Mouse (Mus musculus) bone marrow macrophage, adult 2 months (primary cell): ENCODE measurements around the gene Trim31. TPM values are rescaled to one million over a fixed set of nuclear protein-coding genes. Genes with fewer than 3 reads are reported as not detected.
"Not testable (repeated sequence)": the region's sequence is repeated elsewhere in the genome, so short reads cannot be mapped to it uniquely, and the experiment has no call there.

Experiments used
- H3K27ac ChIP-seq: 2 replicates; pipeline ENCODE4 v1.5.1; 2012; ENCODE audit warnings: low read depth, low read length; ENCODE audit not compliant: insufficient read depth
- H3K4me1 ChIP-seq: 2 replicates; pipeline ENCODE4 v1.6.1; 2012; ENCODE audit warnings: low read length; ENCODE audit not compliant: control insufficient read depth, insufficient read depth
- H3K4me3 ChIP-seq: 2 replicates; pipeline ENCODE4 v1.5.1; 2012; ENCODE audit warnings: mild to moderate bottlenecking, low read length, moderate library complexity; ENCODE audit not compliant: insufficient read depth
- CTCF ChIP-seq: IDR thresholded peaks from 2 replicates; pipeline ENCODE4 v1.5.1; 2012; ENCODE audit warnings: low read depth, mild to moderate bottlenecking, low read length, moderate library complexity
- POLR2A ChIP-seq: IDR thresholded peaks from 2 replicates; pipeline ENCODE4 v1.6.1; 2012; ENCODE audit warnings: mild to moderate bottlenecking, low read depth, low read length, borderline replicate concordance
- polyA plus RNA-seq: library from polyadenylated mRNA; stranded (reverse); fragments of >200 nt; gene quantifications from 2 replicates; pipeline ENCODE4 v1.2.4, GENCODE M21; 2012; ENCODE audit not compliant: missing spikeins, insufficient read depth, insufficient read length

The Trim31 gene
- polyA plus RNA-seq, 1 experiment, result not detected

DNA sequence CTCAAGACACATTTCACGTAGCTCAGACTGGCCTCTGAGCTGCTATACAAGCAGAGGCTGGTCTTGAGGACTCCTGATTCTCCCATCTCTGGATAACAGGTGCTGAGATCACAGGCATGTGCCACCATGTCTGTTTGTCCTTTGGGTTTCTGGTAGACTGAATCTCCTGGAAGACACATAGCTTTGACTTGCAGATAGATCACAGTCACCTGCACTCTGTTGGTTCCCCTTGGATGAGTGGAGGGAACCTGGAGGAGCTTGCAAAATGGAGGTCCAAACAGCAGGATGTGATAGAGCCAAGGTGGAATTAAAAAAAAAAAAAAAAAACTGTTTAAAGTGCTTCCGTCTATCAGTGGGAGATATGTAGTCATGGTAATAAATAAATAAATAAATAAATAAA lies 29.1 kb upstream of the Trim31 start:
- Histone ChIP-seq H3K27ac (no peak overlapping the region), H3K4me1 (no peaks in the 10 kb centered on the region), H3K4me3 (no peak overlapping the region)
- TF ChIP-seq CTCF, result no peak
- no peak for TF ChIP-seq POLR2A

DNA sequence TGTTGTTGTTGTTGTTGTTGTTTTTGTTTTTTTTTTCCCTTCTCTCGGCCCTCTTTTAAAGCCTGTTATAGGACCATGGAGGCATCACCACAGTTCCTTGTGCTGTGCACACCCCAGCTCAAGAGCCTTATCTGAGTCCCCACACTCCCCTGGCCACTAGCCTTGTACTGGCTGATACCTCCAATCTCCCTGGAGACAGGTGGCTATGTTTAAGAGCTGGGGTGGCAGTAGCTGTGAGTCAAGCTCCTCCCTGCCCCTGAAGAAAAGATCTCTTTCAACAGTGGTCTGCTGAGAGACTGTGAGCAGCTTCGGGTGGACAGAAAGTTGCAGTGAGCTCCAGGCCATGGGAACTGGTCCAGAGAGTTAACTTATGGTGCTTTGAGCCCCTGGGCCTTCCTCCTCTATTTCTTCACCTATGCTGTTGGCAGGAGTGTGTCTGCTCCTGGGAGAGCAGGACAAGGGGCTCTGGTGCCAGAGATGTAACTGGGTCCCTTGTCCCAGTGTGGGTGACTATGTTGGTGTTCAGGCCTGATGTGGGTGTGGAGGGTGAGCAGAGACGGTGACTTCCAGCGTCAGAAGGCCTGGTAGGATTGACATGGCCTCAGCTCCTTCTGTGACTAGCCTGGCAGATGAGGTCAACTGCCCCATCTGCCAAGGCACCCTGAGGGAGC lies 28.5 kb upstream of the Trim31 start, which contains the start of gene Trim10:
Trim10 (plus strand) TSS at position 291 of the 671 bp plus-strand sequence.
- TF ChIP-seq CTCF (no peak), POLR2A (no peak)
- Histone ChIP-seq H3K4me1 (no peaks in the 10 kb centered on the region), H3K27ac (no peak within 1 kb of the TSS), H3K4me3 (no peak within 1 kb of the TSS)

DNA sequence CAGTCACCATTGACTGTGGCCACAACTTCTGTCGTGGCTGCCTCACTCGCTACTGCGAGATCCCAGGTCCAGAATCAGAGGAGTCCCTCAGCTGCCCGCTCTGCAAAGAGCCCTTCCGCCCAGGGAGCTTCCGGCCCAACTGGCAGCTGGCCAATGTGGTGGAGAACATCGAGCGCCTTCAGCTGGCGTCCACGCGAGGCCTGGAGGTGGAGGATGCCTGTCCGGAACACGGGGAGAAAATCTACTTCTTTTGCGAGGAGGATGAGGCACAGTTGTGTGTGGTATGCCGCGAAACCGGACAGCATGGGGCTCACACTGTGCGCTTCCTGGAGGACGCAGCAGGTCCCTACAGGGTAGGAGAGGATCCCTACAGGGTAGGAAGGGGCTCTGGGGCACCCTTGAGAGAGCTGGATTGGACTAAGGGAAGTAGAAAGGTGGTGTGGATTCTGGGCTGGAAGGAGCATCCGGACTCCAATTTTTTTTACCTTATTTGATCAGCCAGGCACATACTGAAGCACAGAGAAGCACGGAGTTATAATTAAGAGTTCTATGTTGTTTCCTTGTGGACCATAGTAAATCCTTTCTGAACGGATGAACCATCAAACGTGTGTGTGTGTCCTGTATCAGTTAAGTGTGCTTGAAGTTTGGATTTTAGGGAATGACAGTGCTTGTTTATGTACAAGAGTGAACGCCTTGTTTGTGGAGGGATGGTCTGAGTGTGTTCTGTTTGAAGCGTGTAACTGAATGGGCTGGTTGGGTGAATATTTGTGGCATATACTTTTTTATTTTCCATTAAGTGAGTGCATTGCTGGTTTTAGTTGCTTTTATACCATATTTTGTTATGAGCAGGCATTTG lies 27.7 kb upstream of the Trim31 start:
- H3K4me3 ChIP-seq, result no peak overlapping the region
- no peak overlapping the region for H3K27ac ChIP-seq
- no peaks in the 10 kb centered on the region for H3K4me1 ChIP-seq
- TF ChIP-seq CTCF (no peak), POLR2A (no peak)

DNA sequence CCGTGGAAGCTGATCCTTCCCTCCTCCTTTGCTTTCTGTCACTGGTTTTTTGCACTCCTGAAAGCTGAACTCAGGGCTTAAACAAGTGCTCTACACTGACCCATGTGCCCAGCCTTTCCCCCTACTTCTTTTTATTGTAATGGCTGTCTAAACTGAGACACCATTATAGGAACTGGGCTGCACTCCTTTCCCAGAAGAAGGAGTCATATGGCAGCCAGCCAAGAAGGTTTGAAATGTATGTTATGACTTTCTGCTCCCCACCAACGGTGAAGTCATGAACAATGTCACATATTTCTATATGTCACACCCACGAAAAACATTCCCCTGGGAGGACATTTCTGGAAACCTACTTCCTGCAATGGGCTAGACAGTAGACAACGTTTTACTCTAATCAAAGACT lies 23.3 kb upstream of the Trim31 start:
- H3K4me3 ChIP-seq, result no peak overlapping the region
- no peak overlapping the region for H3K27ac ChIP-seq
- TF ChIP-seq CTCF, result no peak
- no peak for TF ChIP-seq POLR2A
- H3K4me1 ChIP-seq, result no peaks in the 10 kb centered on the region

DNA sequence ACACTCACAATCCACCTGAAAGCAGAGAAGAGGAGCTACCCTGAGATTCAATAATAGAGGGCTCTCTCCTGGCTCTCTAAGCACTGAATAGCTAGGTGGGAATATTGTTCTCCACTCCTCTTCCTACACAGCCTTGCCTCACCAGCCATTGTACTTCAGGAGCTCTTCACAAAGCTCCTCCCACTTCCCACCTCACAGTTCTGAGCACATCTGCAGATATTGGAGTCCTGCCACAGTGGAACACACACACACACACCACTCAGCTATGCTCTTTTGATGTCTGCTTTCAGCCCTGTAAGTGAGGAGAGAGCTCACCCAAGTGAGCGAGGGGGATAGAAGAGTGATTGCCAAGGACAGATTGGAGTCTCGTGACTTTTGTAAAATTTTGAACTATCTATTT lies 14.6 kb upstream of the Trim31 start:
- TF ChIP-seq POLR2A, result no peak
- TF ChIP-seq CTCF, result no peak
- H3K4me3 ChIP-seq, result no peak overlapping the region
- H3K27ac ChIP-seq, result no peak overlapping the region
- no peaks in the 10 kb centered on the region for H3K4me1 ChIP-seq

GRCm38 (mm10) chr17:36885132-36885790 lies 12.7 kb upstream of the Trim31 start:
- Histone ChIP-seq H3K4me3 (no peak overlapping the region), H3K27ac (no peak overlapping the region), H3K4me1 (no peaks in the 10 kb centered on the region)
- TF ChIP-seq POLR2A (no peak), CTCF (no peak)

DNA sequence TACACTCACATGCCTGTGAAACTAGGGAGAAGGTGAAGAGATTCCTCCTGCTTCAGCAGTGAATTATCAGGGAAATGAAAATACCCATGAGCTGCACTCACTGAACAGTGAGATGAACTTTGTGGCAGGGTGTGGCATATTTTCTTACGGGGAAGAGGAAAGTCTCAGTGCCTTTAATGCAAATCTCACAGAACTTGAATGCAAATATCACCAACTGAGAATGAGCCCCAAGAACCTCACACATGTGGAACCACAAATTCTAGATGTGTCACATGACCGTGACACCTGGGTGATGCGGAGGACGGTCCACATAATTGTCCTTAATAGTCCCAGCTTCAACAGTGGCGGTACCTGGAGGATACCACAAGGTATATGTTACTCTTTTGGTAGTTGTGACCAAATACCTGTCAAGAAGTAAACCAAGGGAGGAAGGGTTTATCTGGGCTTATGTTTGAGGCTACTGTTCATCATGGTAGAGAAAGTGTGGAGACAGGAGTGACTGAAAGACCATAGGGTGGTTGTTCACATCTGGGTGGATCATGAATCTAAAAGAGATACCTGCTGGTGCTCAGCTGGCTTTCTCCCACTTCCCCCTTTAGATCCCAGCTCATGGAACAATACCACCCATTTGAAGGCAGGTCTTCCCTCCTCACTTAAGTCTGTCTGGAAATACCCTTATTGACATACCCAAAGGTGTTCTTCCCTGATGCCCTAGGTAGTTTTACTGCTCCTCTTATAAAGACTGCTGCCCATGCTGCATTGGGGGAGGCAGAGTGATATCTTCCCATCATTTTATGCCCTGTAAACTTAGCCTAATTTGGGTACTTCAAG lies 7.6 kb upstream of the Trim31 start, which contains the start of gene Trim40:
Trim40 (minus strand) TSS at position 51 of the 831 bp plus-strand sequence.
- TF ChIP-seq POLR2A, result no peak
- TF ChIP-seq CTCF, result no peak
- no peak within 1 kb of the TSS for H3K4me3 ChIP-seq
- H3K27ac ChIP-seq, result no peak within 1 kb of the TSS
- H3K4me1 ChIP-seq, result no peaks in the 10 kb centered on the region

- H3K4me1 ChIP-seq, H3K4me3 ChIP-seq, H3K27ac ChIP-seq: not testable (repeated sequence)
Observed at GRCm38 (mm10) chr17:36891496-36891895, 6.4 kb upstream of the Trim31 start.

- Histone ChIP-seq H3K4me1 (no peaks in the 10 kb centered on the region), H3K4me3 (no peak overlapping the region), H3K27ac (no peak overlapping the region)
- TF ChIP-seq CTCF, result no peak
- no peak for TF ChIP-seq POLR2A
Observed at GRCm38 (mm10) chr17:36892362-36892761, 5.6 kb upstream of the Trim31 start.
